Mouse (Mus musculus): ENCODE results near the gene 6030468B19Rik.

DNA sequence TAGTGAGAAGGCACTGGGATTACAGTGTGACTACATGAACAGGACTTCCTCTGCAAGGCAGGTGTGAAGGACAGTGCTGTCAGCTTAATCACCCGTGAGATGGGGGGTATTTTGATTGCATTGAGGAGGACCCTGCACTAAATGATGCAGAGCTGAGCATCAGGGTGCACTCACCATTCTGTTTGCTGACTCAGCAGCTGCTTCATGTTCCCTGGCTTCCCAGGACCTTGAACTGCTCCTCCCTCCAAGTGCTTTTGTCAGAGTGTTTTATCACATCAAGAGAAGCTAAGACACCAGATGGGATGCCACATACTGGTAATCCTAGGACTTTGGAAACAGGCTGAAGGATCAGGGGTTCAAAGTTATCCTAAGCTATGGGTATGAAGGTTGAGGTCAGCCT lies 58.5 kb downstream of the 6030468B19Rik start:
- TF ChIP-seq CTCF (conservative IDR thresholded peaks at IDR 0.05; ENCODE audit: low read length) (no peak), POU5F1 (IDR thresholded peaks at IDR 0.05; ENCODE audit: borderline replicate concordance, low read length) (no peak), NANOG (IDR thresholded peaks at IDR 0.05; ENCODE audit: borderline replicate concordance, low read length) (no peak)
